Mouse (Mus musculus) urinary bladder, postnatal 10 days (tissue): ENCODE measurements around the gene Rpl31.

ENCODE experiments used
- DNase-seq: peaks from one replicate; pipeline ENCODE4 v3.0.0; 2022; ENCODE audit warnings: low spot score

The Rpl31 gene

GRCm38 (mm10) chr1:39400173-39400572 is 32.5 kb downstream of the Rpl31 start:
- DNase-seq = no peak

DNA sequence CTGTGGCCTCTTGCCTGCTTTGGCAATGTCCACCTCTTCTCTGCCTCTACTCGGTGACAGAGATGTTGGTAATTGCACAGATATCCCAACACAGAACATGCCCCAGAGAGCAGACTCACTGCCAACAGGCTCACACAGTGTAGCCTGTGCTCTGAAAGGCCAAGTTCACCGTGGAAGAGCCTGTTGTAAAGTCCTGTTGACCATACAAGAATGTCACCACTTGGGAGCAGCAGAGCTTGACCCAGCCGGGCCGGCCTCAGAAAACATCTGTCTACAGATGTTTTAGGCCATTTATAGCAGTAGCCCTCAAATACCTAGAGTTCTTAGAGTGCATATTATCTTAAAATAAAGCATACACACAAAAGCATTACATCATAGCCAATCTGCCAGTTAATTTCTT is 39.5 kb downstream of the Rpl31 start:
- DNase-seq = no peak

DNA sequence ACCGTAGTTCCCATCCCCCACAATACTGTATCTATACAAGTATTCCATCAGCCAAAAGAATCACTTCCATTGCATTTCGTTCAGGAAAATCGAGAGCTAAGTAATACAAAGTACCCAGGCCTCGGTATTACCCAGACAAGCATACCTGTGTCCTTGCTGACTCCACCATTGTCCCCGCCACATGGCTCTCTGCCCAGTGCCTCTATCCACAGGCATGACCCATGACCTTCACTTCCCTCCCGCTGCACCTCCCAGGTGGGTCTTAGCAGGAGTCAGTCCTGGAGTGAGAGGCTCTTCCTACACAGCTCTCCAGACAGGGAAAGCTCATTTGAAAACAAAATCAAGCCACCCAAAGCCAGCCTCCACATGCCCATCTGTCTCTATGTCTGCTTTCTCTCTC is 40.5 kb downstream of the Rpl31 start:
- DNase-seq = no peak

DNA sequence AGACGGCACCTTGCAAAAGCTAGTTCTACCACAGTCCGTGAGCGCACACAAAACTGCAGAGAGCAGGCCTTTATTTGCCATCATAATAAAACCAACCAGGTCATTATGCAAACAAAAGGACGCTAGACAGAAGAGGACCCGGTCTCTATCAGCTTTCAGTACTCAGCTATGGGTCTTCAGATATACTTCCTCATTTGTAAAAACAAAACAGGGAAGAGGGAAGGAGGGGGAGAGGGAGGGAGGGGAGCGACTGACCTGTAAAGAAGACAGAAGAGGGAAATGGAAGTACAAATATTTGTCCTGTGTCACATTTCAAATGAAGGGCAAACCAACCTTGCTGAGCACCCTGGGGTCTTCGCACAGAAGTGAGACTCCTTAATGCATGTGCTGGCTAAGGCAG is 41.0 kb downstream of the Rpl31 start:
- no peak for DNase-seq

DNA sequence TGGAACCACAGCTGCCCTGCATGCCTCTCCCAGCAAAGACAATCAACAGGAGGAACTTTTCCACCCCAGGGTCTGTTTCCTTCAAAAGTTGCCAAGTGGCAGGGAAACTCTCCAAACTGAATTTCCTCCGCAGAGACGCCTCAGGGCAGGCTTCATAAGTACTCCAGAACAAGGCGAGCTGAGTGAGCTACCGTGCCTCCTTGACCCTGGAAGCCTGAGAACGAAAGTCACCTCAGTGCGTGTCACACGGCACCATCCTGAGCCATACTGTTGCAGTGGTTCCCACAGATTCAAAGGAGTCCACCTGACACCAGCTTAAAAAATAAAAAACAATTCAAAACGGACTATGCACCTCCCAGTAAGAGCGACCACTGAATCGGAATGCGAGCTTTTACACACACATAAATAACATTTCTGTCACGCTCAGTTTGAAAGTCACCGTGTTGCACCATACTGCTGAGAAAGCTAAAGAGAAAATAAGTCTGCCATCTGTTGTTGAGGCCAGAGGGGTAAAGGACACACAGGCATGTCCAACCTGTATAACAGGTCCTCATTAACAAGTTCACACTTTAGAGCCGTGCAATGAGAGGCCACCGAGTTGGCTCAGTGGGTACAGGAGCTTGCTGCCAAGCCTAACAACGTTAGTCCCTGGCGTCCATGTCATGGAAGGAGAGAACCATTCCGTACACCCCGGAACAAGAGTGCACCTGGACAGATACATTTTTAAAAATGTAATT is 42.6 kb downstream of the Rpl31 start:
- DNase-seq = no peak

DNA sequence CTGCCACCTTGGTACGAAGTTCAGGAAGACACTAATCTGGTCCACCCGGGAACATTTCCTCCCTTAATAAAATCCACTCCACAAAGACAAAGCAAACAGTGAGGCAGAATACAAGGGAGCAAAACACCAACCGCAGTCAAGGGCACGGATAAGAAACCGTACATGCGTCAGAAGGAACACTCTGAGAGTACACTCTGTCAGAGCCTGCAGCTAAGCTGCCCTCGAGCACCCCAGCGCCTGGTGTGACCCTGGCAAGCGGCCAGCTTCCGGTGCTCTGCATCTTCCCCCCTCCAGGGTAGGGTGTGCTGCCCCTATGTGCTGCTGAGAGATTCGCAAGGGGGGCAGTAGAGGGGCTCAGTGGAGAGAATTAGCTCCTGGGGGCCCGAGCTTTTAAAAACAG is 50.2 kb downstream of the Rpl31 start:
- DNase-seq = no peak

DNA sequence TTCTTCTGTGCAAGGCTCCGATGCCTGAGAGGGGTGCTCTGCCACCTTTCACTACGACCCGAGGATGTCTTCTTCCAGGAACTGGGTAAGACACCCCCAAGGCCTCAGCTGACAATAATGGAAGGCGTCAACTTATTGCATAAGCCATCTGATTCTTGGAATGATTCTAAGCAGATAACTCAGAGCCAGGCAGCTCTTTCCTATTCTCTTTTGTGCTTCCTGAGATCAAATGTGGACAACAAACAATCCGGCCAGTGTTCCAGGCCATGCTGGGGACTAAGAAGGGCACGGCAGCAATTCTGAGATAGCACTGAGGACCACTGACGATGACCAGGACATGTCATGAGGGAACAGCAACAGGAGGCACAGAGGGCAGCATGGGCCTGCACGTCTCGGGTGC is 51.2 kb downstream of the Rpl31 start:
- no peak for DNase-seq

DNA sequence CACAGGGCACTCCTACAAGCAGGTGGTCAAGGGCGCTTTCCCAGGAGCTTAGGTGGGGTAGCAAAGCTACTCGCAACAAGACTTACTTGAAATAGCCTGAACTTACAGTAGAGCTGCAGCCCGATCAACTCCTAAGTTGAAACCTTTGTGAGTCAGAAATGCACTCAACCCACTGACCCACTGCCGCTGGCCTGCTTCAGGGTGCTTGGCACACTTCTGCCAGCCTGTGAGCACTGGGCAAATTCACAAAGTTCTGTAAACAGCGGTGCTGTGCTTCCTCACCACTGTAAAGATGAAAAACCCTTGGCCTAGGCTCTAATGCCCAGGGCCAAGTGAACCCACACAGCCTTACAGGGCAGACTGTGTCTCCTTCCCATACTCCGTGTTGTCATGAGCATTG is 53.3 kb downstream of the Rpl31 start:
- no peak for DNase-seq
